Mouse (Mus musculus) cortical plate, adult 2 months (tissue): ENCODE data around the gene 1810024B03Rik.

ENCODE experiments used
- CTCF ChIP-seq: fragments of 200-500 bp; IDR thresholded peaks from 2 replicates; pipeline ENCODE4 v1.5.1; 2011; ENCODE audit warnings: mild to moderate bottlenecking, control low read depth, low read length; ENCODE audit not compliant: insufficient read depth; ENCODE audit errors: extremely low read depth
- POLR2A ChIP-seq: fragments of 200-500 bp; IDR thresholded peaks from 2 replicates; pipeline ENCODE4 v1.6.1; 2011; ENCODE audit warnings: mild to moderate bottlenecking, low read length, control low read depth; ENCODE audit not compliant: insufficient read depth; ENCODE audit errors: extremely low read depth

- no peak for TF ChIP-seq CTCF
- no peak for TF ChIP-seq POLR2A
These were observed 43.9 kb upstream of the 1810024B03Rik start for GRCm38 (mm10) chr2:127251880-127252527.
